ENCODE assay signal across 8 mouse cellular contexts in the genomic region with DNA sequence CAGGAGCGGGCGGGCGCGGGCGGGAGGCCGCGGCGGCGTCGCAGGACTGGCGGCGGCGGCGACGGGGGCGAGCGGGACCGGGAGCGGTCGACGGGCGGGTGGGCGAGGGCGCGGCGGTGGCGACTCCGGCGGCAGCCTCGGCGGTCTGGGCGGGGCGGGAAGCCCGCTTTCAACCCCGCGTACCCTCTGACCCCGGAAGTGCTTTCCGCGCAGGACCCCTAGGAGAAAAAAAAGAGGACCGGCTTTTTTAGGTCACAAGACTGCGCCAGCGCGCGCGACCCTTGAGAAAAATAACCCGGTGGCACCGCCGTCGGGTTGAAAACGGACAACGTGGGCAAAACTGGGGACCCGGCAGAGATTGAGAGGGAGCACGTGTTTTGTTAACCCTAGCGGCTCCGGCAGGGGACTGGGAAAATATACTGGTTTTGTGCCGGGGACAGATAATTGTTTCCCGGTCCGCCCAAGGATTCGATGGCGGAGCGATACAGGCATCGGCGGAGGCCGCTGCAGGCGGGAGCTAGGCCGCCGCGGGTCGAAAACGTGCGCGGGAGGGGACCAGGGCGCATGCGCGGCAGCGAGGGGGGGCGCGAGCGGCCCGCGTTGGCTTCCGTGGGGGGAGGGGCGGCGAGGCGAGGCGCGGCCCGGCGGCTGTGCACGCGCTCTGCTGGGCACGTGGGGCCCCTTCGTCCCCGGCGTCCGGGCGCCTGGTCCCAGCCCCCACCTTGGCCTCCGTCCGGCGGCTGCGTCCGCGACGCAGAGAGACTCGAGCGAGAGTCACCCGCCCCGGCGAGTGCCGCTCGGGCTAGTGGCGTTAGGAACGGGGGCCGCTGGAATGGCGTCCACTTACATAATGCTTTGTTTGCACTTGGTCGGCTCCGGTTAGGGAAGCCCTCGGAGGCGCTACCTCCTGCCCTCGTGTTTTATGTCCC. TPM values are rescaled to one million over a fixed set of nuclear protein-coding genes. Genes with fewer than 3 reads are reported as not detected.
DNase-seq lines count a peak whose midpoint lies in the region; ATAC-seq and TF ChIP-seq lines count a peak whose summit lies in the region.

Gene Pcbp1 (minus strand): TSS at position 290 of the 929 bp plus-strand sequence.

- H3K79me2 ChIP-seq in CH12.LX (replicated peaks; ENCODE audit: control insufficient read depth, extremely low read depth, insufficient read depth, poor library complexity, severe bottlenecking): peaks cover 35% of the 10 kb centered on the region

- TF ChIP-seq EP300 in CH12.LX (IDR thresholded peaks at IDR 0.05; ENCODE audit: low read length): no peak
- TF ChIP-seq EP300 in heart, postnatal 0 days (IDR thresholded peaks at IDR 0.05; ENCODE audit: low read depth): peak; percentile 59

- ATAC-seq in forebrain, embryonic 12.5 days (ENCODE audit: low FRiP score): peak; percentile 88
- peak; percentile 90 for ATAC-seq in heart, postnatal 0 days (ENCODE audit: insufficient read depth, low read depth)
- ATAC-seq in liver, embryonic 16.5 days (ENCODE audit: low read depth): peak; percentile 77
- ATAC-seq in neural tube, embryonic 13.5 days (ENCODE audit: low read depth): peak; percentile 84

- H3K36me3 ChIP-seq in CH12.LX (replicated peaks in 1 of 2; ENCODE audit: control insufficient read depth in 1 of 2, insufficient read depth in 1 of 2, low read length in 1 of 2): peaks cover 4 to 37% of the 10 kb centered on the region in 2 experiments
- peaks cover 30% of the 10 kb centered on the region for H3K36me3 ChIP-seq in forebrain, embryonic 12.5 days (replicated peaks)
- H3K36me3 ChIP-seq in heart, postnatal 0 days (replicated peaks; ENCODE audit: control insufficient read depth, insufficient read depth, low read length): peaks cover 13% of the 10 kb centered on the region
- peaks cover 3% of the 10 kb centered on the region; the same call in 1 of the 2 replicates for H3K36me3 ChIP-seq in liver, embryonic 16.5 days (ENCODE audit: control insufficient read depth, insufficient read depth)
- peaks cover 25% of the 10 kb centered on the region for H3K36me3 ChIP-seq in neural tube, embryonic 13.5 days
- peaks cover 4% of the 10 kb centered on the region for H3K36me3 ChIP-seq in testis, adult 2 months (ENCODE audit: control insufficient read depth, insufficient read depth, low read length)

- dilution Hi-C loops in CH12.LX (cut with MboI; ENCODE audit: extremely low pct_ligation_motif_present, extremely low pct_unique_long_range_greater_than_20kb, low sequenced_read_pairs): no loop called here

- H3K27ac ChIP-seq in CH12.LX (ENCODE audit: insufficient read depth, low read depth): peak within 1 kb of the TSS; percentile 99
- H3K27ac ChIP-seq in forebrain, embryonic 12.5 days: peak within 1 kb of the TSS; percentile 100
- H3K27ac ChIP-seq in heart, postnatal 0 days (ENCODE audit: low read depth): peak within 1 kb of the TSS; percentile 100
- H3K27ac ChIP-seq in liver, embryonic 16.5 days (ENCODE audit: low read length): peak within 1 kb of the TSS; percentile 99
- H3K27ac ChIP-seq in neural tube, embryonic 13.5 days (replicated peaks): peak within 1 kb of the TSS; percentile 100
- peak within 1 kb of the TSS; percentile 100 for H3K27ac ChIP-seq in testis, adult 2 months (ENCODE audit: control insufficient read depth, insufficient read depth, low read depth, low read length)

- peak within 1 kb of the TSS; percentile 66 to 98 (median 96) for H3K4me3 ChIP-seq in CH12.LX (replicated peaks in 1 of 3; ENCODE audit: low read depth in 2 of 3, low read length in 2 of 3, poor library complexity in 1 of 3)
- peak within 1 kb of the TSS; percentile 97 for H3K4me3 ChIP-seq in forebrain, embryonic 12.5 days (replicated peaks)
- peak within 1 kb of the TSS; percentile 99 for H3K4me3 ChIP-seq in heart, postnatal 0 days (ENCODE audit: low read depth, low read length)
- peak within 1 kb of the TSS; percentile 82 for H3K4me3 ChIP-seq in liver, embryonic 16.5 days (ENCODE audit: low read depth, low read length)
- peak within 1 kb of the TSS; percentile 74 for H3K4me3 ChIP-seq in neural tube, embryonic 13.5 days
- peak within 1 kb of the TSS; percentile 98 for H3K4me3 ChIP-seq in testis, adult 2 months (ENCODE audit: control insufficient read depth, low read depth, low read length)

- H3K27me3 ChIP-seq in CH12.LX (replicated peaks): no peaks in the 10 kb centered on the region
- H3K27me3 ChIP-seq in forebrain, embryonic 12.5 days: no peaks in the 10 kb centered on the region
- no peaks in the 10 kb centered on the region for H3K27me3 ChIP-seq in heart, postnatal 0 days (ENCODE audit: control insufficient read depth, insufficient read depth, low read length)
- H3K27me3 ChIP-seq in liver, embryonic 16.5 days (ENCODE audit: control insufficient read depth, insufficient read depth, low read depth, low read length): no peaks in the 10 kb centered on the region
- H3K27me3 ChIP-seq in neural tube, embryonic 13.5 days: no peaks in the 10 kb centered on the region
- H3K27me3 ChIP-seq in testis, adult 2 months (ENCODE audit: control insufficient read depth, insufficient read depth, low read length): no peaks in the 10 kb centered on the region

- H3K4me1 ChIP-seq in CH12.LX (ENCODE audit: control insufficient read depth in 1 of 2, insufficient read depth in 2 of 2): peaks cover 0 to 21% of the 10 kb centered on the region in 2 experiments; a peak in 2 of 4 replicates
- H3K4me1 ChIP-seq in forebrain, embryonic 12.5 days: peaks cover 27% of the 10 kb centered on the region
- peaks cover 20% of the 10 kb centered on the region for H3K4me1 ChIP-seq in heart, postnatal 0 days (ENCODE audit: control insufficient read depth, insufficient read depth)
- H3K4me1 ChIP-seq in liver, embryonic 16.5 days (ENCODE audit: control insufficient read depth, low read depth, low read length): peaks cover 29% of the 10 kb centered on the region
- peaks cover 28% of the 10 kb centered on the region for H3K4me1 ChIP-seq in neural tube, embryonic 13.5 days (replicated peaks)
- H3K4me1 ChIP-seq in testis, adult 2 months (ENCODE audit: control insufficient read depth, insufficient read depth, low read length): peaks cover 10% of the 10 kb centered on the region

- no peak for TF ChIP-seq CTCF in CH12.LX (conservative IDR thresholded peaks at IDR 0.05 in 1 of 2, IDR thresholded peaks at IDR 0.05 in 1 of 2; ENCODE audit: low read depth in 2 of 2, low read length in 2 of 2)
- no peak for TF ChIP-seq CTCF in heart, postnatal 0 days (IDR thresholded peaks at IDR 0.05; ENCODE audit: low read depth)
- no peak for TF ChIP-seq CTCF in testis, adult 2 months (IDR thresholded peaks at IDR 0.05; ENCODE audit: control insufficient read depth, insufficient read depth, insufficient replicate concordance, low read depth, low read length)

- H3K4me2 ChIP-seq in CH12.LX (ENCODE audit: insufficient read depth, low read depth, poor library complexity, severe bottlenecking): peak within 1 kb of the TSS; percentile 81; the same call in 1 of the 2 replicates
- peak within 1 kb of the TSS; percentile 92 for H3K4me2 ChIP-seq in forebrain, embryonic 12.5 days
- H3K4me2 ChIP-seq in heart, postnatal 0 days (ENCODE audit: low read depth, low read length): peak within 1 kb of the TSS; percentile 94
- peak within 1 kb of the TSS; percentile 94 for H3K4me2 ChIP-seq in liver, embryonic 16.5 days (ENCODE audit: low read depth, low read length)
- H3K4me2 ChIP-seq in neural tube, embryonic 13.5 days: peak within 1 kb of the TSS; percentile 98

- no peak for TF ChIP-seq RAD21 in CH12.LX (IDR thresholded peaks at IDR 0.05; ENCODE audit: low read depth, low read length)

- in situ Hi-C loops in CH12.LX (cut with MboI; ENCODE audit: low pct_ligation_motif_present, low pct_unique_long_range_greater_than_20kb, low sequenced_read_pairs): no loop called here

- peak; percentile 8; the same call in 1 of the 2 replicates for TF ChIP-seq POLR2A in CH12.LX (IDR thresholded peaks at IDR 0.05; ENCODE audit: low read depth, low read length)
- peak; percentile 63 for TF ChIP-seq POLR2A in testis, adult 2 months (IDR thresholded peaks at IDR 0.05; ENCODE audit: control insufficient read depth, low read depth, low read length)

- DNase-seq in CH12.LX (ENCODE audit: extremely low read depth): peak; percentile 93
- DNase-seq in c-Kit-positive CD71-positive TER-119-negative erythroid progenitor cells, embryonic 14.5 days (ENCODE audit: low read depth): peak; percentile 89
- peak; percentile 92 for DNase-seq in heart, postnatal 0 days (ENCODE audit: low spot score)
- peak; percentile 99 for DNase-seq in kidney, postnatal 4 days

- H3K9me3 ChIP-seq in CH12.LX (replicated peaks; ENCODE audit: low read length): no peaks in the 10 kb centered on the region
- no peaks in the 10 kb centered on the region for H3K9me3 ChIP-seq in forebrain, embryonic 12.5 days
- H3K9me3 ChIP-seq in heart, postnatal 0 days (replicated peaks; ENCODE audit: control insufficient read depth, low read length): no peaks in the 10 kb centered on the region
- no peaks in the 10 kb centered on the region for H3K9me3 ChIP-seq in liver, embryonic 16.5 days (replicated peaks; ENCODE audit: control insufficient read depth, low read length)
- no peaks in the 10 kb centered on the region for H3K9me3 ChIP-seq in neural tube, embryonic 13.5 days

- WGBS in forebrain, embryonic 12.5 days: under 1% methylated on average over 88 of the region's 120 CpGs
- under 1% methylated on average over 108 of the region's 120 CpGs for WGBS in heart, postnatal 0 days
- WGBS in liver, embryonic 16.5 days (ENCODE audit: insufficient replicate concordance): under 1% methylated on average over 104 of the region's 120 CpGs
- WGBS in neural tube, embryonic 13.5 days: under 1% methylated on average over 88 of the region's 120 CpGs

- peak within 1 kb of the TSS; percentile 95 for H3K9ac ChIP-seq in CH12.LX (ENCODE audit: insufficient read depth, low read depth)
- peak within 1 kb of the TSS; percentile 99 for H3K9ac ChIP-seq in forebrain, embryonic 12.5 days
- H3K9ac ChIP-seq in heart, postnatal 0 days (replicated peaks; ENCODE audit: low read depth, low read length): peak within 1 kb of the TSS; percentile 94
- H3K9ac ChIP-seq in liver, embryonic 16.5 days (ENCODE audit: low read depth, low read length): peak within 1 kb of the TSS; percentile 81
- H3K9ac ChIP-seq in neural tube, embryonic 13.5 days: peak within 1 kb of the TSS; percentile 99

TF ChIP-seq in CH12.LX, 34 proteins besides CTCF, POLR2A, EP300 and RAD21 (continues in another document):
- TF ChIP-seq NRF1 (IDR thresholded peaks at IDR 0.05; ENCODE audit: low read depth, low read length): peak; percentile 93

RNA-seq across cellular contexts. Expression of gene Pcbp1, which starts in this region (rescaled TPM):
- total RNA-seq in CH12.LX (2012; rRNA removed): 68.9 and 81.2 TPM in 2 replicates
- 47.3 and 73.0 TPM in 2 replicates for total RNA-seq in CH12.LX (2014; rRNA removed)
- 318 and 337 TPM in 2 replicates for polyA plus RNA-seq in CH12.LX (2012; ENCODE audit: insufficient read length, low read depth)
- polyA plus RNA-seq in forebrain, embryonic 12.5 days (2016; fragmentation: Nextera tagmentation; extraction: Ambion mirVana): 497 and 562 TPM in 2 replicates
- total RNA-seq in heart, postnatal 0 days (2014; rRNA removed; ENCODE audit: low replicate concordance): 46.2 and 55.2 TPM in 2 replicates
- polyA plus RNA-seq in heart, postnatal 0 days (2015; fragmentation: Nextera tagmentation; extraction: Ambion mirVana): 276 and 285 TPM in 2 replicates
- polyA plus RNA-seq in liver, embryonic 16.5 days (2015; fragmentation: Nextera tagmentation; extraction: Ambion mirVana): 82.3 and 84.0 TPM in 2 replicates
- polyA plus RNA-seq in neural tube, embryonic 13.5 days (2015; fragmentation: Nextera tagmentation; extraction: Ambion mirVana): 431 and 435 TPM in 2 replicates
- 91.6 and 99.3 TPM in 2 replicates for polyA plus RNA-seq in testis, adult 2 months (2012; rRNA removed)

Comparison
In these comparisons a context has a peak if more than half of its experiments do, and no peak if none do; other contexts are left out.
1. Peak in every context shown above with its lines: DNase-seq, ATAC-seq, H3K4me3 ChIP-seq and H3K27ac ChIP-seq.